Mouse (Mus musculus) embryo, embryonic 10.5 days (tissue): ENCODE measurements at regions not wholly inside any gene's neighbourhood (a gene's known extent, or its start where the extent isn't known, plus 50 kb on each side); places are given as distances from the start of the nearest gene placed in this dataset.

ENCODE experiments used
- DNase-seq: peaks from one replicate; pipeline ENCODE4 v3.0.0-alpha.2; 2015; ENCODE audit warnings: low spot score

- no peak for DNase-seq
Measured at GRCm38 (mm10) chr13:64594376-64594775, 96.8 kb upstream of the Fam240b start.

GRCm38 (mm10) chr13:64573711-64574110, 76.1 kb upstream of the Fam240b start:
- DNase-seq: peak; percentile 10

DNA sequence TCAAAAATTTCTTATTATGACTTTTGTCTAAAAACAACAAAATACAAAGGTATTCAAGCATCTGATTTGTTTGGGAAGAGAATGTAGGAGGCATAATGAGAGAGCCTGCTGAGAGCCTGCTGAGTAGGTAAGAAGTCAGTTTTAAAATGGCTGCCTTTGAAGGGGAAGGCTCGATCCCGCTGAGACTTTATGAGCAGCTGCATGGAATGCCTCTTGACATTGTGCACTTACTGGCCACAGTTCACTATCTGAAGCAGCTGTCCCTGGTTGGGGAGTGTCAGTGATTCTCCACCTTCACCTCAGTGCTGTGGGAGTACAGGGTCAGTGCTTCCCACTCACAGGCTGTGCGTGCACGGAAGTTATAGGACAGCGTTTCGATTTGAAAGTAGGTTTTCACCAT, 71.3 kb upstream of the Fam240b start:
- no peak for DNase-seq

DNA sequence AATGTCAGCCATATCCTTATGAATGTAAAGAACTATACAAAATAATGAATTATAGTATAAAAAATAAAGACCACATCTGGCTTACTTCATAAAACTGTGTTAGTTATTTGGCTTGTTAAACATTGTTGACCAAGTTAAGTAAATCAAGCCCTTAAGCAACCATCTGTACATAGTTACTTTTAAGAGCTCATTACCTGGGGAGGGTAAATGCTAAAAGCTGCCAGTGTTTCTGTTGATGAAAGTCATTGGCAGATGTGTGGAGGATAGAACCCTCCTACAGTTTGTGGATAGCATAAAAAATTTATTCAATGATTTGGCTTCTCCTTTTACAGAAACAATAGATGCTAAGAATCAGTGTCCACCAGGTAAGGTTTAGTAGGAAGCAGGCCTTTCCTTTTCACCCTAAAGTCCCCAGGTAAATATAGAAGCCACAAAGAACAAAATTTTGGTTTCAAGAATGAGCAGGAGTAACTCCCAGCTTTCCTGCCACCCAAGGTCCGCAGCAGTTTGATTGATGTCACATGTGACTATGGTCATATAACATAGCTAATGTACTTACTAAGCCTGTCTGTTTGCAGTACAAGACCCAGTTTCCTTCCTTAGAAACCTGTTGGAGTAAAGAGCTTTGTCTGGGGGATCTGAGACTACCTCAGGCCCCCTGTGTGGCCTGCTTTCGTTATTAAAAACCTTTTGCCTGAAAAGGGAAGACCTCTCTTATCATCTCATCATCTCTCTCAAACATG, 69.5 kb upstream of the Fam240b start:
- no peak for DNase-seq

- DNase-seq: no peak
Measured at GRCm38 (mm10) chr13:64565791-64566190, 68.2 kb upstream of the Fam240b start.
